Mouse (Mus musculus): ENCODE measurements around the gene Lbhd1.
"Not testable (repeated sequence)": the region's sequence is repeated elsewhere in the genome, so short reads cannot be mapped to it uniquely, and the experiment has no call there.

Lbhd1 gene

GRCm38 (mm10) chr19:8871267-8872186 is 12.0 kb upstream of the Lbhd1 start, which contains the start of gene Ubxn1:
TSS of gene Ubxn1 (plus strand) at chr19:8871496.
- peak; percentile 94 to 95 for DNase-seq (ENCODE audit: low spot score in 2 of 2)

GRCm38 (mm10) chr19:8872266-8872840 is 11.2 kb upstream of the Lbhd1 start:
- peak in 1 of 2 experiments; percentile 60 for DNase-seq (ENCODE audit: low spot score in 2 of 2)

GRCm38 (mm10) chr19:8875031-8875430 is 8.5 kb upstream of the Lbhd1 start:
- no peak for DNase-seq (ENCODE audit: low spot score in 2 of 2)

- peak; percentile 91 to 94 for DNase-seq (ENCODE audit: low spot score in 2 of 2)
Observed at GRCm38 (mm10) chr19:8880311-8881033, 3.1 kb upstream of the Lbhd1 start, which contains the start of gene Uqcc3. TSS of gene Uqcc3 (minus strand) at chr19:8880923.

- DNase-seq (ENCODE audit: low spot score in 2 of 2): no peak
Observed at GRCm38 (mm10) chr19:8881034-8881392, 2.5 kb upstream of the Lbhd1 start.

- no peak for DNase-seq (ENCODE audit: low spot score in 2 of 2)
Observed at GRCm38 (mm10) chr19:8886916-8887584, 3.5 kb downstream of the Lbhd1 start.

GRCm38 (mm10) chr19:8887585-8888463 is 4.3 kb downstream of the Lbhd1 start:
- no peak for DNase-seq (ENCODE audit: low spot score in 2 of 2)

GRCm38 (mm10) chr19:8888511-8889385 is 5.2 kb downstream of the Lbhd1 start, which contains the start of the genes 1810009A15Rik and Gm49416:
TSS of gene 1810009A15Rik (plus strand) at chr19:8888853.
TSS of gene Gm49416 (plus strand) at chr19:8888926.
- peak; percentile 96 to 97 for DNase-seq (ENCODE audit: low spot score in 2 of 2)

- DNase-seq (ENCODE audit: low spot score in 2 of 2): peak; percentile 86 to 94
Observed at GRCm38 (mm10) chr19:8892829-8893766, 9.6 kb downstream of the Lbhd1 start, which contains the start of gene Ints5. TSS of gene Ints5 (plus strand) at chr19:8893005.

- no peak for DNase-seq (ENCODE audit: low spot score in 2 of 2)
Observed at GRCm38 (mm10) chr19:8895397-8895960, 11.9 kb downstream of the Lbhd1 start.

GRCm38 (mm10) chr19:8896231-8896630 is 12.7 kb downstream of the Lbhd1 start:
- DNase-seq (ENCODE audit: low spot score in 2 of 2): not testable (repeated sequence)

GRCm38 (mm10) chr19:8897211-8897864 is 13.8 kb downstream of the Lbhd1 start:
- DNase-seq (ENCODE audit: low spot score in 2 of 2): peak in 1 of 2 experiments; percentile 70

GRCm38 (mm10) chr19:8897865-8898495 is 14.4 kb downstream of the Lbhd1 start, which contains the start of gene Ganab:
TSS of gene Ganab (plus strand) at chr19:8898071.
- DNase-seq (ENCODE audit: low spot score in 2 of 2): peak; percentile 95 to 97

GRCm38 (mm10) chr19:8898576-8898975 is 15.0 kb downstream of the Lbhd1 start:
- no peak for DNase-seq (ENCODE audit: low spot score in 2 of 2)

- no peak for DNase-seq (ENCODE audit: low spot score in 2 of 2)
Observed at GRCm38 (mm10) chr19:8899079-8899478, 15.5 kb downstream of the Lbhd1 start.

- no peak for DNase-seq (ENCODE audit: low spot score in 2 of 2)
Observed at GRCm38 (mm10) chr19:8903412-8903811, 19.9 kb downstream of the Lbhd1 start.

GRCm38 (mm10) chr19:8908531-8908930 is 25.0 kb downstream of the Lbhd1 start:
- no peak for DNase-seq (ENCODE audit: low spot score in 2 of 2)

All from spleen, postnatal 4 days (tissue).